In the genomic region with DNA sequence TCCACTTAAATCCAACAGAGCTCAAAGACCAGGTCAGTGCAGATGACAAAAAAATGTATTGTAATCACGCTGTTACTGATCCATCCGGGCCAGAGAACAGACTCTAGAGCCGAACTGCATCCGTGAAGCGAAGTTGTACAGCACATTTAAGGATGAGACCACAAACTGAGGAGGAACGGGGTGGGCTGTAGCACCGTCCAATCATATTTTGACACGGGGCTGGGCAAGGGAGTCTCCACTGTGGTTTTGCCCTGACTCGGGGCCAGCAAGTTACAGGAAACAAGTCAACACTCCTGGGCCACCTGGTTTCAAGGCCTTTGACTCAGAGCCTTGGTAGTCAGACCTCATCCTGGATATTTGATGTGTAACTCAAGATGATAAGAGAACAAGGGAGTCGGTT, we compare ENCODE assay signal across 10 mouse cellular contexts. TPM values are rescaled to one million over a fixed set of nuclear protein-coding genes. Genes with fewer than 3 reads are reported as not detected.
DNase-seq lines count a peak whose midpoint lies in the region; ATAC-seq lines count a peak whose summit lies in the region.
"Had no signal": no experiment of that assay in that cellular context is flagged by ENCODE, and none has a peak within 500 bp of the region (broad histone marks: within the 10 kb centered on the region; RNA-seq: fewer than 3 reads in every experiment).

No protein-coding gene starts in this region.

- H3K9me3 ChIP-seq in heart, embryonic 11.5 days (replicated peaks; ENCODE audit: control insufficient read depth, low read length), result no peaks in the 10 kb centered on the region
- H3K9me3 ChIP-seq in intestine, embryonic 15.5 days, result no peaks in the 10 kb centered on the region
- no peaks in the 10 kb centered on the region for H3K9me3 ChIP-seq in forebrain, embryonic 15.5 days

- H3K4me1 ChIP-seq in heart, embryonic 11.5 days (ENCODE audit: control insufficient read depth, insufficient read depth, low read length), result peaks cover 10% of the 10 kb centered on the region
- peaks cover 31% of the 10 kb centered on the region for H3K4me1 ChIP-seq in intestine, embryonic 15.5 days (replicated peaks)
- H3K4me1 ChIP-seq in forebrain, embryonic 15.5 days, result peaks cover 4% of the 10 kb centered on the region; the same call in 1 of the 2 replicates

- no peak overlapping the region for H3K9ac ChIP-seq in heart, embryonic 11.5 days (ENCODE audit: low read depth, low read length)
- H3K9ac ChIP-seq in intestine, embryonic 15.5 days, result no peak overlapping the region
- H3K9ac ChIP-seq in forebrain, embryonic 15.5 days (replicated peaks), result no peak overlapping the region

- no peaks in the 10 kb centered on the region for H3K36me3 ChIP-seq in heart, embryonic 11.5 days (ENCODE audit: control insufficient read depth, insufficient read depth, low read length)
- no peaks in the 10 kb centered on the region for H3K36me3 ChIP-seq in intestine, embryonic 15.5 days
- no peaks in the 10 kb centered on the region for H3K36me3 ChIP-seq in splenic B cell, adult 2 months (ENCODE audit: control insufficient read depth, insufficient read depth, low read length, poor library complexity, severe bottlenecking)
- no peaks in the 10 kb centered on the region for H3K36me3 ChIP-seq in forebrain, embryonic 15.5 days

- H3K27ac ChIP-seq in heart, embryonic 11.5 days (ENCODE audit: low read depth, low read length), result peak overlapping the region; percentile 7; the same call in 1 of the 2 replicates
- peak overlapping the region; percentile 63 for H3K27ac ChIP-seq in intestine, embryonic 15.5 days
- no peak overlapping the region for H3K27ac ChIP-seq in forebrain, embryonic 15.5 days (replicated peaks)

- H3K27me3 ChIP-seq in heart, embryonic 11.5 days (ENCODE audit: control insufficient read depth, insufficient read depth, low read length), result no peaks in the 10 kb centered on the region
- no peaks in the 10 kb centered on the region for H3K27me3 ChIP-seq in intestine, embryonic 15.5 days (replicated peaks)
- no peaks in the 10 kb centered on the region for H3K27me3 ChIP-seq in splenic B cell, adult 2 months (ENCODE audit: control insufficient read depth, insufficient read depth, low read length, poor library complexity, severe bottlenecking)
- H3K27me3 ChIP-seq in forebrain, embryonic 15.5 days, result no peaks in the 10 kb centered on the region

- no peak overlapping the region for H3K4me2 ChIP-seq in heart, embryonic 11.5 days
- H3K4me2 ChIP-seq in intestine, embryonic 15.5 days (replicated peaks), result 0 out of 2 replicates have a peak overlapping the region, but pooled peaks have one; percentile 1
- no peak overlapping the region for H3K4me2 ChIP-seq in forebrain, embryonic 15.5 days (replicated peaks)

- 81% methylated on average over 10 of the region's 10 CpGs for WGBS in heart, embryonic 11.5 days (ENCODE audit: insufficient replicate concordance)
- WGBS in intestine, embryonic 15.5 days, result 78% methylated on average over 10 of the region's 10 CpGs
- 92% methylated on average over 10 of the region's 10 CpGs for WGBS in forebrain, embryonic 15.5 days

- no peak for DNase-seq in heart, adult 9 months (ENCODE audit: low spot score in 2 of 2)
- DNase-seq in CD4-positive, CD25-positive, alpha-beta regulatory T cell, adult 2 months (ENCODE audit: low read depth, low spot score), result peak; percentile 65
- DNase-seq in splenic B cell, adult 2 months (ENCODE audit: low read depth, low spot score), result peak; percentile 20
- no peak for DNase-seq in yolk sac, embryonic 10.5 days (ENCODE audit: low spot score)
- DNase-seq in cerebellum, postnatal 36 days, result no peak
- DNase-seq: adrenal gland, adult 8-10 months; kidney, adult 11 months had no signal

- H3K4me3 ChIP-seq in heart, embryonic 11.5 days (ENCODE audit: low read depth, low read length), result no peak overlapping the region
- no peak overlapping the region for H3K4me3 ChIP-seq in intestine, embryonic 15.5 days (replicated peaks)
- H3K4me3 ChIP-seq in forebrain, embryonic 15.5 days, result no peak overlapping the region

- ATAC-seq in heart, embryonic 11.5 days (replicated peaks; ENCODE audit: insufficient number of reproducible peaks, low FRiP score, low TSS enrichment), result no peak
- ATAC-seq in intestine, embryonic 15.5 days, result no peak
- no peak for ATAC-seq in forebrain, embryonic 15.5 days (replicated peaks)

RNA-seq across cellular contexts. Expression of a gene that starts 40.6 kb away (rescaled TPM):
- polyA plus RNA-seq in heart, embryonic 11.5 days (2014; fragmentation: Nextera tagmentation; extraction: Ambion mirVana), result 25.2 and 26.4 TPM in 2 replicates
- polyA plus RNA-seq in intestine, embryonic 15.5 days (2015; fragmentation: Nextera tagmentation; extraction: Ambion mirVana), result 9.3 and 10.1 TPM in 2 replicates
- polyA plus RNA-seq in forebrain, embryonic 15.5 days (2015; fragmentation: Nextera tagmentation; extraction: Ambion mirVana), result 2.3 and 2.4 TPM in 2 replicates

Comparison
In these comparisons a context has a peak if more than half of its experiments do, and no peak if none do; other contexts are left out.
1. DNase-seq: peak in CD4-positive, CD25-positive, alpha-beta regulatory T cell, adult 2 months (single experiment) and splenic B cell, adult 2 months (single experiment); none in heart, adult 9 months (0 of 2), yolk sac, embryonic 10.5 days (single experiment) and cerebellum, postnatal 36 days (0 of 2).